Mouse (Mus musculus) intestine, postnatal 0 days (tissue): Measurements from ENCODE around the gene Grb2. TPM values are rescaled to one million over a fixed set of nuclear protein-coding genes. Genes with fewer than 3 reads are reported as not detected.
A peak's percentile ranks its signal among the peaks of the same experiment; 100 is the strongest.

Source experiments
- ATAC-seq: fragments of 200-750 bp; cut with Nextera tagmentation; 2 replicates; pipeline ENCODE4 v1.8.0; 2017; ENCODE audit warnings: mild to moderate bottlenecking, moderate TSS enrichment, moderate library complexity
- H3K27ac ChIP-seq: fragments of 300-500 bp; sonication (generic); 2 replicates; pipeline ENCODE4 v1.5.1; 2014; ENCODE audit warnings: mild to moderate bottlenecking, low read depth, low read length, moderate library complexity
- H3K27me3 ChIP-seq: fragments of 300-500 bp; sonication (generic); replicated peaks from 2 replicates; pipeline ENCODE4 v1.6.1; 2014; ENCODE audit warnings: low read length, mixed read lengths; ENCODE audit not compliant: control insufficient read depth, insufficient read depth
- H3K36me3 ChIP-seq: fragments of 300-500 bp; sonication (generic); 2 replicates; pipeline ENCODE4 v1.6.1; 2014; ENCODE audit warnings: mild to moderate bottlenecking, moderate library complexity; ENCODE audit not compliant: control insufficient read depth, insufficient read depth
- H3K4me1 ChIP-seq: fragments of 300-500 bp; sonication (generic); replicated peaks from 2 replicates; pipeline ENCODE4 v1.6.1; 2014; ENCODE audit warnings: antibody characterized with exemption, low read length, mixed read lengths; ENCODE audit not compliant: control insufficient read depth, insufficient read depth
- H3K4me2 ChIP-seq: fragments of 300-500 bp; sonication (generic); replicated peaks from 2 replicates; pipeline ENCODE4 v1.6.1; 2014; ENCODE audit warnings: low read depth, mild to moderate bottlenecking, moderate library complexity
- H3K4me3 ChIP-seq: fragments of 300-500 bp; sonication (generic); 2 replicates; pipeline ENCODE4 v1.5.1; 2014; ENCODE audit warnings: low read depth, low read length
- H3K9ac ChIP-seq: fragments of 300-500 bp; sonication (generic); 2 replicates; pipeline ENCODE4 v1.6.1; 2014; ENCODE audit warnings: mild to moderate bottlenecking, low read depth, low read length
- H3K9me3 ChIP-seq: fragments of 300-500 bp; sonication (generic); 2 replicates; pipeline ENCODE4 v1.6.1; 2016; ENCODE audit warnings: mixed run types; ENCODE audit not compliant: control insufficient read depth
- CTCF ChIP-seq: sonication (generic); IDR thresholded peaks from 2 replicates; pipeline ENCODE4 v1.5.1; 2016; ENCODE audit warnings: low read depth, mild to moderate bottlenecking, control low read depth, antibody characterized with exemption, moderate library complexity
- whole genome bisulfite sequencing: fragments of 180-500 bp; shearing (Covaris S2); extraction: QIAGEN DNeasy Blood & Tissue Kit; methylation state at CpG from one replicate; pipeline ENCODE4 v1.1.7; 2014; 5-methylcytosine and 5-hydroxymethylcytosine counted together
- polyA plus RNA-seq: library from polyadenylated mRNA; unstranded; fragments of >200 nt; fragmentation: Nextera tagmentation; extraction: Ambion mirVana; gene quantifications from 2 replicates; pipeline ENCODE4 v1.2.1, GENCODE M21; 2015

The Grb2 gene
- polyA plus RNA-seq, 1 experiment from 2014 or later = 60.5 TPM

DNA sequence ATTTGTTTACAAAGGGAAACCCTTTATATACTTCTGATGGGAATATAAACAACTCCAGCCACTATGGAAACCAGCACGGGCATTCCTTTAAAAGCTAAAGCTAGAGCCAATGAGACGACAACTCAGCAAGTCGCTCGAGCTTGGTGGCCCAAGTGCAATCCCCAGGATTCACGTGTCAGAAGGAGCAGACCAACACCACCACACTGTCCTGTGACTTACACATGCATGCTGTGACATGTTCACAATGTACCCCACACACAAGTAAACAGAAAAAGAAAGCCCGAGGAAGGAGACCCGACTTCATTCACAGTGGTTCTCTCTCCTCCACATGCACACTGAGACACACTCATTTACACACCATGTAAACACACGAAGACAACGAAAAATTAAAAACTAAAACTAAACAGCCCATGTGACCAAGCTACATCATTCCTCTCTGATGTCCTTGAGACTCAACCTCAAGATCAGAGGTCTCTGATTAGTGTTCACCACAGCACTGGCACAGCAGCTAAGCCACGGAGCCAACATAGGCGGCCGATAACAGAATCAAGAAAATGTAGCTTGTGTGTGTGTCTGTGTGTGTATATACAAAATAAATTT, 14.3 kb downstream of the Grb2 start:
- no peak for TF ChIP-seq CTCF

GRCm38 (mm10) chr11:115692800-115693199, 15.6 kb downstream of the Grb2 start:
- H3K27ac ChIP-seq = peak overlapping the region; percentile 57
- no peak for ATAC-seq

More for the DNA sequence above, 14.3 kb downstream of the Grb2 start:
- ATAC-seq = no peak
- Histone ChIP-seq H3K9ac (no peak overlapping the region), H3K4me1 (peaks cover 8% of the 10 kb centered on the region; the same call in 1 of the 2 replicates), H3K4me2 (no peak overlapping the region), H3K27ac (no peak overlapping the region), H3K4me3 (no peak overlapping the region), H3K27me3 (no peaks in the 10 kb centered on the region), H3K36me3 (peaks cover 11% of the 10 kb centered on the region; the same call in 1 of the 2 replicates), H3K9me3 (no peaks in the 10 kb centered on the region)
- WGBS = 78% methylated on average over 12 of the region's 12 CpGs

DNA sequence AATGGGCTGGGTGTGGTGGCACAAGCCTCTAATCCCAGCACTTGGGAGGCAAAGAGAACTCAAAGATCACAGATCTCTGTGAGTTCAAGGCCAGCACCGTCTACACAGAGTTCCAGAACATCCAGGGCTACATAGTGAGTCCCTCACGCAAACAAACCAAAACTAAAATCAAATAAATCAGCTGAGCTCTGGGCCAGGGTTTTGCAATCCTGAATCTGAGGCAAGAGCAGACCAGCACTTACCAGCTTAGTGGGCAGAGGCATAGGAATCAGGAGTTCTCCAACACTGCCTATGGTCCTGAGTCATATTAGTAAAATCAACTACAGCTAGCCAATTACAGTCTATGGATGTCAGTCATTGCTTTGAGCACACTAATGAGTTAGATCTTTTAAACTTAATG, 16.4 kb downstream of the Grb2 start:
- Histone ChIP-seq H3K9ac (no peak overlapping the region), H3K4me3 (no peak overlapping the region), H3K36me3 (peaks cover 11% of the 10 kb centered on the region; the same call in 1 of the 2 replicates), H3K4me1 (0 out of 2 replicates have a peak, but pooled peaks cover 5% of the 10 kb centered on the region), H3K27me3 (no peaks in the 10 kb centered on the region), H3K27ac (peak overlapping the region; percentile 57), H3K4me2 (no peak overlapping the region), H3K9me3 (no peaks in the 10 kb centered on the region)
- 68% methylated on average over 2 of the region's 2 CpGs for WGBS
- no peak for ATAC-seq
- TF ChIP-seq CTCF = no peak

More at GRCm38 (mm10) chr11:115692800-115693199, 15.6 kb downstream of the Grb2 start:
- Histone ChIP-seq H3K9me3 (no peaks in the 10 kb centered on the region), H3K27me3 (no peaks in the 10 kb centered on the region), H3K4me2 (no peak overlapping the region), H3K4me3 (no peak overlapping the region), H3K9ac (no peak overlapping the region), H3K4me1 (peaks cover 8% of the 10 kb centered on the region; the same call in 1 of the 2 replicates), H3K36me3 (peaks cover 14% of the 10 kb centered on the region; the same call in 1 of the 2 replicates)
- WGBS = 30% methylated on average over 5 of the region's 5 CpGs
- no peak for TF ChIP-seq CTCF

GRCm38 (mm10) chr11:115691511-115691910, 16.9 kb downstream of the Grb2 start:
- peaks cover 11% of the 10 kb centered on the region; the same call in 1 of the 2 replicates for H3K36me3 ChIP-seq
- no peak overlapping the region for H3K4me3 ChIP-seq
- 0 out of 2 replicates have a peak, but pooled peaks cover 5% of the 10 kb centered on the region for H3K4me1 ChIP-seq
- H3K9me3 ChIP-seq = no peaks in the 10 kb centered on the region
- no peak overlapping the region for H3K27ac ChIP-seq
- no peak for ATAC-seq
- no peak overlapping the region for H3K4me2 ChIP-seq
- 91% methylated on average over 5 of the region's 5 CpGs for WGBS
- no peak for TF ChIP-seq CTCF
- no peak overlapping the region for H3K9ac ChIP-seq
- no peaks in the 10 kb centered on the region for H3K27me3 ChIP-seq

DNA sequence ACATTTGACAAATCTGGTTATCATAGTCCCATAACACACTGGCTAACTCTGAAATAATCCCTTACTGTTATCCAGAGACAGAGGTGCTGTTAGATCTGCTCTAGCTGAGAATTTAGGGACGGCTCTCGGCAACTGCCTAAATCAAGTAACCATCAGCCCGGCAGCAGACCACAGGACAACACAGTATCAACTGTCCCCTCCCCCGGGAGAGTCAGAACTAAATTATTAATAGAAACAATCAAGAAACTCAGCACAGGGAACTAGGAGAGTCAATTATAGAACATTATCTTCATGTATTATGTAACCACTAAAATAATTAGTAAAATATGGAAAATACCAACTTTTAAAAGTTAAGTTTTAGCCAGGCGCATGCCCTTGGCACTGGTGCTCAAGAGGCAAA, 17.4 kb downstream of the Grb2 start:
- H3K4me1 ChIP-seq = 0 out of 2 replicates have a peak, but pooled peaks cover 5% of the 10 kb centered on the region
- no peak overlapping the region for H3K9ac ChIP-seq
- peaks cover 11% of the 10 kb centered on the region; the same call in 1 of the 2 replicates for H3K36me3 ChIP-seq
- ATAC-seq = no peak
- H3K4me2 ChIP-seq = no peak overlapping the region
- H3K27ac ChIP-seq = no peak overlapping the region
- 84% methylated on average over 5 of the region's 5 CpGs for WGBS
- no peaks in the 10 kb centered on the region for H3K9me3 ChIP-seq
- no peaks in the 10 kb centered on the region for H3K27me3 ChIP-seq
- no peak overlapping the region for H3K4me3 ChIP-seq
- TF ChIP-seq CTCF = no peak

DNA sequence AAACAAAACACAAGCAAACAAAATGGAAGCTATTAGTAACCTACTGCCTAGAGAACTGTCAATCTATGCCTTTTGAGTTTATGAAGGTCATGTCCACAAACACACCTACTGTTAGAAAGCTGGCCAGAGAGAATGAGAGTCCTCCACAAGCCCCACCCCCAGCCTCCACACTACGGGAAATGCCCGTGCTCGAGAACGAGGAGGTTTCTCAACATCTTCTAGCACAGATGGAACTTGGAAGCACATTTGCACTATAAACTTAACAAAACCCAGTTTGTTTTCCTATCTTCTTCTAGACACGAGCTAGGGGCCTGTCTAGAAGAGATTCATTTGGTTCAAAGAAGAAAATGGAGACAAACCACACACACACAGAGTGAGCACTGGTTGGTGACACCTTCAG, 18.0 kb downstream of the Grb2 start:
- Histone ChIP-seq H3K36me3 (peaks cover 9% of the 10 kb centered on the region; the same call in 1 of the 2 replicates), H3K4me3 (no peak overlapping the region), H3K9me3 (no peaks in the 10 kb centered on the region), H3K4me1 (0 out of 2 replicates have a peak, but pooled peaks cover 5% of the 10 kb centered on the region), H3K4me2 (no peak overlapping the region), H3K27me3 (no peaks in the 10 kb centered on the region), H3K9ac (no peak overlapping the region), H3K27ac (no peak overlapping the region)
- no peak for ATAC-seq
- TF ChIP-seq CTCF = no peak
- 73% methylated on average over 5 of the region's 5 CpGs for WGBS
